Mouse (Mus musculus) lung, adult 2 months (tissue): ENCODE data around the gene Car14.

Experiments used
- CTCF ChIP-seq: fragments of 200-500 bp; IDR thresholded peaks from 2 replicates; pipeline ENCODE4 v1.5.1; 2011; ENCODE audit warnings: mild to moderate bottlenecking, low read length, control low read depth; ENCODE audit not compliant: insufficient read depth
- POLR2A ChIP-seq: fragments of 200-500 bp; IDR thresholded peaks from 2 replicates; pipeline ENCODE4 v1.6.1; 2011; ENCODE audit warnings: low read depth, mild to moderate bottlenecking, control low read depth, low read length, borderline replicate concordance; ENCODE audit errors: extremely low read depth

- TF ChIP-seq CTCF (no peak), POLR2A (no peak)
Observed at GRCm38 (mm10) chr3:95929581-95930470, 25.3 kb upstream of the Car14 start.
